Mouse (Mus musculus) heart, embryonic 12.5 days (tissue): ENCODE measurements at regions not wholly inside any gene's neighbourhood (a gene's known extent, or its start where the extent isn't known, plus 50 kb on each side); places are given as distances from the start of the nearest gene placed in this dataset.

Experiments
- ATAC-seq: fragments of 200-750 bp; cut with Nextera tagmentation; 2 replicates; pipeline ENCODE4 v1.8.0; 2017; ENCODE audit warnings: moderate TSS enrichment, moderate library complexity; ENCODE audit not compliant: insufficient number of reproducible peaks, low FRiP score
- H3K27ac ChIP-seq: fragments of 300-500 bp; sonication (generic); 2 replicates; pipeline ENCODE4 v1.5.1; 2016; ENCODE audit warnings: mild to moderate bottlenecking, moderate library complexity; ENCODE audit not compliant: poor library complexity, severe bottlenecking
- H3K27me3 ChIP-seq: fragments of 300-500 bp; sonication (generic); replicated peaks from 2 replicates; pipeline ENCODE4 v1.6.1; 2016; ENCODE audit warnings: mild to moderate bottlenecking, moderate library complexity
- H3K36me3 ChIP-seq: fragments of 300-500 bp; sonication (generic); 2 replicates; pipeline ENCODE4 v1.6.1; 2016; ENCODE audit warnings: mild to moderate bottlenecking, moderate library complexity
- H3K4me1 ChIP-seq: fragments of 300-500 bp; sonication (generic); replicated peaks from 2 replicates; pipeline ENCODE4 v1.6.1; 2016; ENCODE audit warnings: mild to moderate bottlenecking
- H3K4me2 ChIP-seq: fragments of 300-500 bp; sonication (generic); 2 replicates; pipeline ENCODE4 v1.6.1; 2016; ENCODE audit warnings: mild to moderate bottlenecking, moderate library complexity
- H3K4me3 ChIP-seq: fragments of 300-500 bp; sonication (generic); 2 replicates; pipeline ENCODE4 v1.5.1; 2016; ENCODE audit warnings: mild to moderate bottlenecking
- H3K9ac ChIP-seq: fragments of 300-500 bp; sonication (generic); 2 replicates; pipeline ENCODE4 v1.6.1; 2016; ENCODE audit warnings: mild to moderate bottlenecking, moderate library complexity
- H3K9me3 ChIP-seq: fragments of 300-500 bp; sonication (generic); replicated peaks from 2 replicates; pipeline ENCODE4 v1.6.1; 2016; ENCODE audit warnings: mild to moderate bottlenecking, moderate library complexity
- WGBS: fragments of 180-500 bp; shearing (Covaris S2); methylation state at CpG from one replicate; pipeline ENCODE4 v1.1.7; 2016; 5-methylcytosine and 5-hydroxymethylcytosine counted together

GRCm38 (mm10) chr2:84241986-84242385, 183.2 kb downstream of the Calcrl start:
- no peak for ATAC-seq
- WGBS = 52% methylated on average over 1 of the region's 1 CpGs
- Histone ChIP-seq H3K27me3 (no peaks in the 10 kb centered on the region), H3K4me3 (no peak overlapping the region), H3K9me3 (no peaks in the 10 kb centered on the region), H3K27ac (no peak overlapping the region), H3K4me2 (no peak overlapping the region), H3K36me3 (no peaks in the 10 kb centered on the region), H3K9ac (no peak overlapping the region), H3K4me1 (no peaks in the 10 kb centered on the region)

GRCm38 (mm10) chr2:84245900-84246299, 179.3 kb downstream of the Calcrl start:
- WGBS = 48% methylated on average over 2 of the region's 2 CpGs

GRCm38 (mm10) chr2:84246562-84246961, 178.6 kb downstream of the Calcrl start:
- H3K9ac ChIP-seq = no peak overlapping the region
- H3K4me1 ChIP-seq = no peaks in the 10 kb centered on the region
- no peaks in the 10 kb centered on the region for H3K36me3 ChIP-seq
- WGBS = 38% methylated on average over 2 of the region's 2 CpGs
- no peaks in the 10 kb centered on the region for H3K9me3 ChIP-seq
- ATAC-seq = no peak
- H3K4me2 ChIP-seq = no peak overlapping the region
- H3K27me3 ChIP-seq = no peaks in the 10 kb centered on the region
- no peak overlapping the region for H3K27ac ChIP-seq
- H3K4me3 ChIP-seq = no peak overlapping the region

More at GRCm38 (mm10) chr2:84245900-84246299, 179.3 kb downstream of the Calcrl start:
- Histone ChIP-seq H3K36me3 (no peaks in the 10 kb centered on the region), H3K27ac (no peak overlapping the region), H3K4me3 (no peak overlapping the region), H3K9me3 (no peaks in the 10 kb centered on the region), H3K27me3 (no peaks in the 10 kb centered on the region), H3K4me2 (no peak overlapping the region), H3K9ac (no peak overlapping the region), H3K4me1 (no peaks in the 10 kb centered on the region)
- ATAC-seq = no peak

- Histone ChIP-seq H3K9me3 (no peaks in the 10 kb centered on the region), H3K27me3 (no peaks in the 10 kb centered on the region), H3K9ac (no peak overlapping the region), H3K4me1 (no peaks in the 10 kb centered on the region), H3K4me3 (no peak overlapping the region), H3K4me2 (no peak overlapping the region), H3K36me3 (no peaks in the 10 kb centered on the region), H3K27ac (no peak overlapping the region)
- 86% methylated on average over 3 of the region's 3 CpGs for whole genome bisulfite sequencing
- ATAC-seq = no peak
Observed at GRCm38 (mm10) chr2:84248169-84248568, 177.0 kb downstream of the Calcrl start.

- no peak overlapping the region for H3K27ac ChIP-seq
- WGBS = 40% methylated on average over 3 of the region's 3 CpGs
Observed at GRCm38 (mm10) chr2:84249871-84250270, 175.3 kb downstream of the Calcrl start.

GRCm38 (mm10) chr2:84252076-84252475, 173.1 kb downstream of the Calcrl start:
- Histone ChIP-seq H3K4me3 (no peak overlapping the region), H3K9me3 (no peaks in the 10 kb centered on the region), H3K27ac (no peak overlapping the region), H3K4me1 (no peaks in the 10 kb centered on the region), H3K9ac (no peak overlapping the region), H3K36me3 (no peaks in the 10 kb centered on the region), H3K4me2 (no peak overlapping the region), H3K27me3 (no peaks in the 10 kb centered on the region)
- ATAC-seq = no peak
- 67% methylated on average over 1 of the region's 1 CpGs for WGBS

More at GRCm38 (mm10) chr2:84249871-84250270, 175.3 kb downstream of the Calcrl start:
- Histone ChIP-seq H3K9me3 (no peaks in the 10 kb centered on the region), H3K9ac (no peak overlapping the region), H3K4me2 (no peak overlapping the region), H3K4me3 (no peak overlapping the region), H3K27me3 (no peaks in the 10 kb centered on the region), H3K4me1 (no peaks in the 10 kb centered on the region), H3K36me3 (no peaks in the 10 kb centered on the region)
- no peak for ATAC-seq

- Histone ChIP-seq H3K4me3 (no peak overlapping the region), H3K36me3 (no peaks in the 10 kb centered on the region), H3K4me2 (no peak overlapping the region), H3K27me3 (no peaks in the 10 kb centered on the region), H3K27ac (no peak overlapping the region), H3K4me1 (no peaks in the 10 kb centered on the region), H3K9ac (no peak overlapping the region), H3K9me3 (no peaks in the 10 kb centered on the region)
- WGBS = 86% methylated on average over 2 of the region's 2 CpGs
- no peak for ATAC-seq
Observed at GRCm38 (mm10) chr2:84258339-84259006, 166.7 kb downstream of the Calcrl start.

- H3K4me2 ChIP-seq = no peak overlapping the region
- ATAC-seq = no peak
- 73% methylated on average over 1 of the region's 1 CpGs for WGBS
Observed at GRCm38 (mm10) chr2:84259222-84259621, 166.0 kb downstream of the Calcrl start.

GRCm38 (mm10) chr2:84260701-84261100, 164.5 kb downstream of the Calcrl start:
- Histone ChIP-seq H3K9ac (no peak overlapping the region), H3K4me3 (no peak overlapping the region), H3K4me1 (no peaks in the 10 kb centered on the region; the same call in 1 of the 2 replicates), H3K27ac (no peak overlapping the region), H3K9me3 (no peaks in the 10 kb centered on the region), H3K27me3 (no peaks in the 10 kb centered on the region), H3K4me2 (no peak overlapping the region), H3K36me3 (no peaks in the 10 kb centered on the region)
- ATAC-seq = no peak
- WGBS = 86% methylated on average over 4 of the region's 4 CpGs

More at GRCm38 (mm10) chr2:84259222-84259621, 166.0 kb downstream of the Calcrl start:
- H3K4me1 ChIP-seq = no peaks in the 10 kb centered on the region; the same call in 1 of the 2 replicates
- no peak overlapping the region for H3K27ac ChIP-seq
- H3K4me3 ChIP-seq = no peak overlapping the region
- no peak overlapping the region for H3K9ac ChIP-seq
- H3K27me3 ChIP-seq = no peaks in the 10 kb centered on the region
- H3K36me3 ChIP-seq = no peaks in the 10 kb centered on the region
- H3K9me3 ChIP-seq = no peaks in the 10 kb centered on the region

GRCm38 (mm10) chr2:84261481-84261880, 163.7 kb downstream of the Calcrl start:
- Histone ChIP-seq H3K9ac (no peak overlapping the region), H3K4me2 (no peak overlapping the region), H3K36me3 (no peaks in the 10 kb centered on the region), H3K9me3 (no peaks in the 10 kb centered on the region), H3K4me1 (no peaks in the 10 kb centered on the region; the same call in 1 of the 2 replicates), H3K27ac (no peak overlapping the region), H3K4me3 (no peak overlapping the region), H3K27me3 (no peaks in the 10 kb centered on the region)
- 89% methylated on average over 5 of the region's 5 CpGs for WGBS
- no peak for ATAC-seq

GRCm38 (mm10) chr2:84264485-84264884, 160.7 kb downstream of the Calcrl start:
- H3K4me1 ChIP-seq = no peaks in the 10 kb centered on the region; the same call in 1 of the 2 replicates
- no peaks in the 10 kb centered on the region for H3K36me3 ChIP-seq
- H3K9me3 ChIP-seq = no peaks in the 10 kb centered on the region
- no peak overlapping the region for H3K27ac ChIP-seq
- no peak overlapping the region for H3K4me3 ChIP-seq
- H3K4me2 ChIP-seq = no peak overlapping the region
- WGBS = 66% methylated on average over 2 of the region's 2 CpGs
- no peaks in the 10 kb centered on the region for H3K27me3 ChIP-seq
- no peak overlapping the region for H3K9ac ChIP-seq
- ATAC-seq = no peak

GRCm38 (mm10) chr2:84265002-84265401, 160.2 kb downstream of the Calcrl start:
- Histone ChIP-seq H3K9ac (no peak overlapping the region), H3K27me3 (no peaks in the 10 kb centered on the region), H3K4me2 (no peak overlapping the region), H3K9me3 (no peaks in the 10 kb centered on the region), H3K27ac (no peak overlapping the region), H3K4me1 (no peaks in the 10 kb centered on the region; the same call in 1 of the 2 replicates), H3K36me3 (no peaks in the 10 kb centered on the region), H3K4me3 (no peak overlapping the region)
- no peak for ATAC-seq
